Mouse (Mus musculus): Measurements from ENCODE around the gene Milr1. TPM values are rescaled to one million over a fixed set of nuclear protein-coding genes. Genes with fewer than 3 reads are reported as not detected.
"Not testable (repeated sequence)": the region's sequence is repeated elsewhere in the genome, so short reads cannot be mapped to it uniquely, and the experiment has no call there.

Gene Milr1
- polyA plus RNA-seq, 1 experiment from 2014 or later: 0.79 TPM

DNA sequence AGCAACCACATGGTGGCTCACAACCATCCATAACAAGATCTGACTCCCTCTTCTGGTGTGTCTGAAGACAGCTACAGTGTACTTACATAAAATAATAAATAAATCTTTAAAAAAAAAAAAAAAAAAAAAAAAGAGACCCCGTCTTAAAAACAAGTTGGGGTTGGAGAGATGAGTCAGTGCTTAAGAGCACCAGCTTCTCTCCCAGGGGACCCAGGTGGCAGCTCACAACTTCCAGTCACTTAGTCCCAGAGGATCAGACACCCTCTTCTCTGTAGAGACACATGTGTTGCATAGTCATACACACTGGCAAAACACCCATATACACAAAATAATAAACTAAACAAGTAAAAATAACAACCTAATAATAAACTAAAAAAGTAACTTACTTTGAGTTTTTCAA is 56.4 kb downstream of the Milr1 start:
- not testable (repeated sequence) for ATAC-seq (ENCODE audit: low FRiP score); H3K27ac ChIP-seq; H3K9me3 ChIP-seq (ENCODE audit: control insufficient read depth, low read length); H3K4me2 ChIP-seq (replicated peaks); DNase-seq (ENCODE audit: low spot score); H3K9ac ChIP-seq; H3K4me1 ChIP-seq (replicated peaks; ENCODE audit: control insufficient read depth, insufficient read depth, low read length); H3K4me3 ChIP-seq (replicated peaks; ENCODE audit: low read length); H3K27me3 ChIP-seq (ENCODE audit: control insufficient read depth, insufficient read depth, low read length)
- WGBS: 75% methylated on average over 1 of the region's 1 CpGs
- H3K36me3 ChIP-seq (replicated peaks; ENCODE audit: control insufficient read depth, insufficient read depth): peaks cover 67% of the 10 kb centered on the region

DNA sequence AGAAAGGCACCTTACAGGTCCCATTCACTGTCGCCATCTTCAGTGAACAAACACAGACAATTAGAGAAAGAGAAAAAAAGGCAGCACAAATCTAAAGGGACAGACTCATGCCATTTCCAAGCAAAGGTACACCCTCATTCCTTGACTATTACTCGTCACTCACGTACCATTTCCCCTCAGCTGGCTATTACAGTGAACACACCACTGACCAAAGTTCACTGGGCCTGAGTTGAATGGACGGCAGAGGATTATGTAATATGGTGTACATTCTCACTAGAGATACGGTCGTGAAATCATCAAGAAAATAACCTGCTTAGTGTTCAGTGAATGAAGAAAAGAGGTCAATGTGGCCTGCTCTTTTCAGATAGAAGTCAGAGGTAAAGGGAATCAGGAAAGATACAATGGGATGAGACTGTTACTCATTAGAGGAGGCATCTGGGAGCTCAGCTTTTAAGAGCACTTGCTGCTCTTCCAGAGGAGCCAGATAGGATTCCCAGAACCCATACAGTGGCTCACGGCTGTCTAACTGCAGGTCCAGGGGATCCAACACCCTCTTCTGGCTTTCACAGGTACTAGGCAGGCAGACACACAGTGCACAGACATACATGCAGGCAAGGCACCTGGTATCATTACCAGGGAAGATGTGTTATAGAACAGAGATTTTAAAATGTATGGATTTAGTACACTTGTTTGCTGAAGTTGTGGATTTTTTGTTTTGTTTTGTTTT is 61.5 kb downstream of the Milr1 start:
- H3K9me3 ChIP-seq (ENCODE audit: control insufficient read depth, low read length): no peaks in the 10 kb centered on the region
- DNase-seq (ENCODE audit: low spot score): no peak

DNA sequence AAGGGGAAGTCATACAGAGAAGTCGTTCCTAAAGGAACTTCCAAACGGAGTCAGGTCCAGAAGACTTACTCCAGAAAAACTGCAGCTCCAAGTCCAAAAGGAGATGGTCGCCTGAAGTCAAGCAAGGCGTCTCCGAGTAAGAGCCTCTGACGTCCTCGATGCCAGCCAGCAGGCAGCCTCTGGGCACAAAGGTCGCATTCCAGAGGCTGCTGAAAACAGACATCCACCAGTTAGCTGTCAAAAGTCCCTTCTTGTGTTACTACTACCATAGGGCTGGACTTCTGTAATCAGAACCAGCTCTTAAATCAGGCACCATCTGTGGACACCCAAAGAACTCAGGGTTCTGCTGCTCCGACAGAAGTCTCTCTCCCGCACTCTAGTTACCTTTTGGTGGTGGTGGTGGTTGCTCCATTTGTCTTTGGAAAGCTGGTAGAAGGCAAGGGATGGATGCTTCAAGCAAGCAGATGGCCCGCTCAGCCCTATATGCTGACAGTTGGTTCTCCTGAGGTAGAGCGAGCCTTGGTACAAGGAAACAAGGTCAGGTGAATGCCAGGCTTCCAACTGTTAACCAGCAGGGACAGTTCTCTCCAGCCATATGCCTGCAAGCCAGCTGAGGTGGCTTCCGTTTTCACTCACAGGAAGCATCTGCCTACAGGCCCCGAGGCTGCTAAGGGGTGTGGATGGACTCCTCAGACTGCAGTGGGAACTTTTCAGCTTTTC is 63.7 kb downstream of the Milr1 start:
- WGBS: 79% methylated on average over 14 of the region's 14 CpGs
- Histone ChIP-seq H3K4me3 (replicated peaks; ENCODE audit: low read length) (no peak overlapping the region), H3K27ac (no peak overlapping the region), H3K27me3 (ENCODE audit: control insufficient read depth, insufficient read depth, low read length) (no peaks in the 10 kb centered on the region), H3K9ac (no peak overlapping the region), H3K4me2 (replicated peaks) (no peak overlapping the region), H3K9me3 (ENCODE audit: control insufficient read depth, low read length) (no peaks in the 10 kb centered on the region), H3K4me1 (replicated peaks; ENCODE audit: control insufficient read depth, insufficient read depth, low read length) (peaks cover 13% of the 10 kb centered on the region), H3K36me3 (replicated peaks; ENCODE audit: control insufficient read depth, insufficient read depth) (peaks cover 96% of the 10 kb centered on the region)
- ATAC-seq (ENCODE audit: low FRiP score): no peak
- DNase-seq (ENCODE audit: low spot score): no peak

More for the DNA sequence above, 61.5 kb downstream of the Milr1 start:
- no peaks in the 10 kb centered on the region for H3K27me3 ChIP-seq (ENCODE audit: control insufficient read depth, insufficient read depth, low read length)
- H3K4me2 ChIP-seq (replicated peaks): no peak overlapping the region
- no peak for ATAC-seq (ENCODE audit: low FRiP score)
- no peak overlapping the region for H3K4me3 ChIP-seq (replicated peaks; ENCODE audit: low read length)
- peaks cover 86% of the 10 kb centered on the region for H3K36me3 ChIP-seq (replicated peaks; ENCODE audit: control insufficient read depth, insufficient read depth)
- no peak overlapping the region for H3K9ac ChIP-seq
- no peak overlapping the region for H3K27ac ChIP-seq
- WGBS: 94% methylated on average over 7 of the region's 7 CpGs
- peaks cover 3% of the 10 kb centered on the region; the same call in 1 of the 2 replicates for H3K4me1 ChIP-seq (replicated peaks; ENCODE audit: control insufficient read depth, insufficient read depth, low read length)

DNA sequence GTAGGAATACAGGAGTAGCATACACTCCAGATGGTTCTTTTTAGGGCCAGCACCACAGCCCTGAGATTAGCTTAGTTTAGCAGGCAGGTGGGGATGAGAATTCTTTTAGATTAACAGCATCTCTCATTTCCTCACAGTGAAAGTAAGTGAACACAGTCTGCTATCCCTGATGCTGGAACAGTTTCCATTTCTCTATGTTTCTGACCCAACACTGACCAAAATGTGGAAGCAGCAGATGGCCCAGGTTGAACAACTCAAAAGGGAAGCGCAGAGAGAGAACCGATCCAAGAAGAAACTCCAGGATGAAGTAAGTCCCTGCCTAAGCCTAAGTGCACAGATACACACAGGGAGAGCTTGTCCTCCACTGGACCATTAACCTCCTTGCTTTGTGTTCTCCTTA is 64.3 kb downstream of the Milr1 start:
- Histone ChIP-seq H3K4me3 (replicated peaks; ENCODE audit: low read length) (no peak overlapping the region), H3K27ac (no peak overlapping the region), H3K27me3 (ENCODE audit: control insufficient read depth, insufficient read depth, low read length) (no peaks in the 10 kb centered on the region), H3K9ac (no peak overlapping the region), H3K4me2 (replicated peaks) (no peak overlapping the region), H3K9me3 (ENCODE audit: control insufficient read depth, low read length) (no peaks in the 10 kb centered on the region), H3K36me3 (replicated peaks; ENCODE audit: control insufficient read depth, insufficient read depth) (peaks cover 97% of the 10 kb centered on the region), H3K4me1 (replicated peaks; ENCODE audit: control insufficient read depth, insufficient read depth, low read length) (peaks cover 13% of the 10 kb centered on the region)
- 95% methylated on average over 2 of the region's 2 CpGs for WGBS
- ATAC-seq (ENCODE audit: low FRiP score) (no peak), DNase-seq (ENCODE audit: low spot score) (no peak)

DNA sequence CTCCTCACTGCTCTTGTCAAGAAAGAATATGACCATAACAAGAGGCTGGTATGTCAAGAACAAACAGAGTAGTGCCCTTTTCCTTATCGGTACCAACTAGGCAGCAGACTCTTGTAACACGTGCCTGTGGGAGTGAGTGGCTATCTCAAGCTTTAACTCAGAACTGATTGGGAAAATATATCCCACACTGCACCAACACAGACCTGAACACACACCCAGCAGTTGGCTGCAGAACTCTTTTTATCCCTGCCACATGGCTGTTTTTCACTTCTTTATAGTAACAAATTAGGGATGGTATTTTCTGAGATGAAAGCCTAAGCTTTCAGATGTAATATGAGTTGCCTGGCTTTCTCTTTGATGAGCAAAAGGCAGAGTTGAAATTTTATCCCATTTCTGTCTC is 64.7 kb downstream of the Milr1 start:
- peaks cover 97% of the 10 kb centered on the region for H3K36me3 ChIP-seq (replicated peaks; ENCODE audit: control insufficient read depth, insufficient read depth)
- ATAC-seq (ENCODE audit: low FRiP score): no peak
- 94% methylated on average over 2 of the region's 2 CpGs for WGBS

DNA sequence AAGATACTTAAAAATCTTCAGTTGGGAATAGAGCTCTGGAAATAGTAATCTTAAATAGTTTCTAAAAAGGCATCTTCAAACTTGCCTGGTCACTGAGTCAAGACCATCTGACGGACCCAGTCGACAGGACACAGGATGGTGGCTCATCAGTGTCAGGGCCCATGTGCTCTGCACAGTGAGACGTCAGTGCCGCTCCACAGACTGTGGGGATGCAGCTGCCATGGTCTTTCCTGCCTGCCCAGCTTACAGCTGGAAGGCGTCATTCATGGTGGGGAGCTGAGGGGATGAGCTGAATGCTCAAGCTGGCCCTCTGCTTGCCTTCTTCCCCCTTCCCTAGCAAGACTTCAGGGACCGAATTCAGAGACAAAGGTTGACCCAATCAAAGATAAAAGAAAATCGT is 65.3 kb downstream of the Milr1 start:
- Histone ChIP-seq H3K27ac (no peak overlapping the region), H3K4me2 (replicated peaks) (no peak overlapping the region), H3K36me3 (replicated peaks; ENCODE audit: control insufficient read depth, insufficient read depth) (peaks cover 94% of the 10 kb centered on the region), H3K27me3 (ENCODE audit: control insufficient read depth, insufficient read depth, low read length) (no peaks in the 10 kb centered on the region), H3K4me1 (replicated peaks; ENCODE audit: control insufficient read depth, insufficient read depth, low read length) (peaks cover 13% of the 10 kb centered on the region), H3K9me3 (ENCODE audit: control insufficient read depth, low read length) (no peaks in the 10 kb centered on the region), H3K4me3 (replicated peaks; ENCODE audit: low read length) (no peak overlapping the region), H3K9ac (no peak overlapping the region)
- ATAC-seq (ENCODE audit: low FRiP score): no peak
- 79% methylated on average over 7 of the region's 7 CpGs for WGBS
- DNase-seq (ENCODE audit: low spot score): no peak

More for the DNA sequence above, 64.7 kb downstream of the Milr1 start:
- H3K9ac ChIP-seq: no peak overlapping the region
- no peak overlapping the region for H3K4me3 ChIP-seq (replicated peaks; ENCODE audit: low read length)
- H3K27ac ChIP-seq: no peak overlapping the region
- no peak for DNase-seq (ENCODE audit: low spot score)
- H3K4me2 ChIP-seq (replicated peaks): no peak overlapping the region
- no peaks in the 10 kb centered on the region for H3K9me3 ChIP-seq (ENCODE audit: control insufficient read depth, low read length)
- H3K4me1 ChIP-seq (replicated peaks; ENCODE audit: control insufficient read depth, insufficient read depth, low read length): peaks cover 13% of the 10 kb centered on the region
- H3K27me3 ChIP-seq (ENCODE audit: control insufficient read depth, insufficient read depth, low read length): no peaks in the 10 kb centered on the region

DNA sequence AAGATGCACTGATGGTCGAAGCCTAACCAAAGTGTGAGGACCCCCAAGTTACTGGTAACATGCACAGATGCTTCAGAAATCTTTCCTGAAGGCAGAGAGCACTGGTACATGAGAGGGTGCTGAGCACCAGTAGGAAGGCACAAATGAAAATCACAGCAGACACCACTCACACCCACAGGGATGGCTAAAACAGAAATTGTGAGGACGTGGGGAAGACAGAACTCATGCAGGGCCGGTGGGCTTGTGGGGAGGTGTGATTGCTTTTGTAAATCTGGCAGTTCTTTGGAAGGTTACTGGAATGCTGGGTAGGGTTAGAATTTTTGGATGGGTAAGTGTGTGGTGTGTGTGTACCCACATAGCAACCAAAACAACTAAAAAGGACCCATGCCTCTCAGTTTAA is 66.1 kb downstream of the Milr1 start:
- Histone ChIP-seq H3K4me2 (replicated peaks) (no peak overlapping the region), H3K4me1 (replicated peaks; ENCODE audit: control insufficient read depth, insufficient read depth, low read length) (peaks cover 13% of the 10 kb centered on the region), H3K27me3 (ENCODE audit: control insufficient read depth, insufficient read depth, low read length) (no peaks in the 10 kb centered on the region), H3K9ac (no peak overlapping the region), H3K36me3 (replicated peaks; ENCODE audit: control insufficient read depth, insufficient read depth) (peaks cover 90% of the 10 kb centered on the region), H3K27ac (peak overlapping the region; percentile 67; the same call in 1 of the 2 replicates), H3K9me3 (ENCODE audit: control insufficient read depth, low read length) (no peaks in the 10 kb centered on the region), H3K4me3 (replicated peaks; ENCODE audit: low read length) (no peak overlapping the region)
- ATAC-seq (ENCODE audit: low FRiP score) (no peak), DNase-seq (ENCODE audit: low spot score) (no peak)
- 72% methylated on average over 3 of the region's 3 CpGs for WGBS

DNA sequence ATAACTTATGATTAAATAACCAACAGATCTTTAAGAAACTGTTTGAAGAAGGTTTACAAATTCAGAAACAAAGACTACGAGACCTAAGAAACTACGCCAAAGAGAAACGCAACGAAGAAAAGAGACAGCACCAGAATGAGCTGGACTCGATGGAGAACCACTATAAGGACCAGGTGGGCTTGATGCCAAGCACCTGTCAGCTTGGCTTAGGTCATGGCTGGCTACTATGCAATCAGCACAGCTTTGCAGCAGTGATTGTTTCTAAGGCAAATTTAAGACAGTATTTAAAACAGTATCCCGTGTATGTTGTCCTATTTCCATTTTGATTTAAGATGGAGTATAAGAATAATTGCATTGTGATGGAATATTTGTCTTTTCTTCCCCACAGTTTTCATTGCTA is 66.8 kb downstream of the Milr1 start:
- Histone ChIP-seq H3K4me2 (replicated peaks) (no peak overlapping the region), H3K36me3 (replicated peaks; ENCODE audit: control insufficient read depth, insufficient read depth) (peaks cover 92% of the 10 kb centered on the region), H3K4me1 (replicated peaks; ENCODE audit: control insufficient read depth, insufficient read depth, low read length) (peaks cover 13% of the 10 kb centered on the region), H3K9me3 (ENCODE audit: control insufficient read depth, low read length) (no peaks in the 10 kb centered on the region), H3K4me3 (replicated peaks; ENCODE audit: low read length) (no peak overlapping the region), H3K9ac (peak overlapping the region; percentile 9; the same call in 1 of the 2 replicates), H3K27ac (peak overlapping the region; percentile 67), H3K27me3 (ENCODE audit: control insufficient read depth, insufficient read depth, low read length) (no peaks in the 10 kb centered on the region)
- ATAC-seq (ENCODE audit: low FRiP score): no peak
- DNase-seq (ENCODE audit: low spot score): peak; percentile 42
- 80% methylated on average over 6 of the region's 6 CpGs for WGBS

DNA sequence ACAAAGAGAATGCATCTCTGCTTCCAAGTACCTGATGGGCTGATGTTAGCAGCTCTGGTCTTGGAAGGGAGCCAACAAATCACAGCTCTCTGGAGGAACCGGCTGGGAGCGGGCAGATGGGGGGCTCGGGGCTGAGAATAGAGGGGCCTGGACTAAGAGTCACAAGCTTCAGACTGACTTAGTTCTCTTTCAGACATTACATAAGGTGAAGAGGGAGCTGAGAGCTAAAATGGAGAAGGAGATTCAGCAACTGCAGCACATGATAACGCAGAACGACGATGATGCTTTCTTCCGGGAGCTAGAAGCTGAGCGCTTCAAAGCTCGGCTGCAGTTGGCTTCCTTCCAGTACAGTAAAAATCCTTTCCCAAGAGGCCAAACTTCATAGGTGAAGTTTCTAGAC is 67.3 kb downstream of the Milr1 start:
- ATAC-seq (ENCODE audit: low FRiP score) (no peak), DNase-seq (ENCODE audit: low spot score) (peak; percentile 76)
- 0 out of 2 replicates have a peak overlapping the region, but pooled peaks have one; percentile 8 for H3K4me2 ChIP-seq (replicated peaks)
- H3K4me3 ChIP-seq (replicated peaks; ENCODE audit: low read length): no peak overlapping the region
- H3K9ac ChIP-seq: peak overlapping the region; percentile 9; the same call in 1 of the 2 replicates
- 58% methylated on average over 9 of the region's 9 CpGs for WGBS
- H3K4me1 ChIP-seq (replicated peaks; ENCODE audit: control insufficient read depth, insufficient read depth, low read length): peaks cover 13% of the 10 kb centered on the region
- H3K27me3 ChIP-seq (ENCODE audit: control insufficient read depth, insufficient read depth, low read length): no peaks in the 10 kb centered on the region
- H3K9me3 ChIP-seq (ENCODE audit: control insufficient read depth, low read length): no peaks in the 10 kb centered on the region
- H3K36me3 ChIP-seq (replicated peaks; ENCODE audit: control insufficient read depth, insufficient read depth): peaks cover 91% of the 10 kb centered on the region
- H3K27ac ChIP-seq: peak overlapping the region; percentile 67
